Mouse (Mus musculus): Measurements from ENCODE around the gene Npat. TPM values are rescaled to one million over a fixed set of nuclear protein-coding genes. Genes with fewer than 3 reads are reported as not detected.

Npat gene
- polyA plus RNA-seq, 1 experiment from 2014 or later = 24.8 TPM

Other genes starting within 250 kb of the Npat start
- 1.1 and 1.2 TPM in 2 replicates for gene Exph5, start 235.4 kb upstream of the Npat start, polyA plus RNA-seq (2014; fragmentation: Nextera tagmentation; extraction: Ambion mirVana)
- gene Kdelc2, start 153.0 kb upstream of the Npat start, polyA plus RNA-seq (2014; fragmentation: Nextera tagmentation; extraction: Ambion mirVana) = 9.0 and 11.7 TPM in 2 replicates
- gene 4930550C14Rik, start 134.7 kb upstream of the Npat start, polyA plus RNA-seq (2014; fragmentation: Nextera tagmentation; extraction: Ambion mirVana) = 0.51 and 0.57 TPM in 2 replicates
- gene Atm, start 307 bp upstream of the Npat start, polyA plus RNA-seq (2014; fragmentation: Nextera tagmentation; extraction: Ambion mirVana) = 17.1 and 17.7 TPM in 2 replicates
- 50.0 and 50.8 TPM in 2 replicates for gene Acat1, start 73.3 kb downstream of the Npat start, polyA plus RNA-seq (2014; fragmentation: Nextera tagmentation; extraction: Ambion mirVana)
- gene Cul5, start 133.0 kb downstream of the Npat start, polyA plus RNA-seq (2014; fragmentation: Nextera tagmentation; extraction: Ambion mirVana) = 42.2 and 45.4 TPM in 2 replicates
- 0.57 and 0.59 TPM in 2 replicates for gene Rab39, start 169.2 kb downstream of the Npat start, polyA plus RNA-seq (2014; fragmentation: Nextera tagmentation; extraction: Ambion mirVana)
- gene Slc35f2, start 234.5 kb downstream of the Npat start, polyA plus RNA-seq (2014; fragmentation: Nextera tagmentation; extraction: Ambion mirVana) = 5.3 and 6.5 TPM in 2 replicates

Data from limb, embryonic 11.5 days (tissue).